Mouse (Mus musculus): Measurements from ENCODE around the gene Zfyve19. TPM values are rescaled to one million over a fixed set of nuclear protein-coding genes. Genes with fewer than 3 reads are reported as not detected.

Gene Zfyve19
- 26.1 and 27.9 TPM in 2 replicates for polyA plus RNA-seq (2015; fragmentation: Nextera tagmentation; extraction: Ambion mirVana)

DNA sequence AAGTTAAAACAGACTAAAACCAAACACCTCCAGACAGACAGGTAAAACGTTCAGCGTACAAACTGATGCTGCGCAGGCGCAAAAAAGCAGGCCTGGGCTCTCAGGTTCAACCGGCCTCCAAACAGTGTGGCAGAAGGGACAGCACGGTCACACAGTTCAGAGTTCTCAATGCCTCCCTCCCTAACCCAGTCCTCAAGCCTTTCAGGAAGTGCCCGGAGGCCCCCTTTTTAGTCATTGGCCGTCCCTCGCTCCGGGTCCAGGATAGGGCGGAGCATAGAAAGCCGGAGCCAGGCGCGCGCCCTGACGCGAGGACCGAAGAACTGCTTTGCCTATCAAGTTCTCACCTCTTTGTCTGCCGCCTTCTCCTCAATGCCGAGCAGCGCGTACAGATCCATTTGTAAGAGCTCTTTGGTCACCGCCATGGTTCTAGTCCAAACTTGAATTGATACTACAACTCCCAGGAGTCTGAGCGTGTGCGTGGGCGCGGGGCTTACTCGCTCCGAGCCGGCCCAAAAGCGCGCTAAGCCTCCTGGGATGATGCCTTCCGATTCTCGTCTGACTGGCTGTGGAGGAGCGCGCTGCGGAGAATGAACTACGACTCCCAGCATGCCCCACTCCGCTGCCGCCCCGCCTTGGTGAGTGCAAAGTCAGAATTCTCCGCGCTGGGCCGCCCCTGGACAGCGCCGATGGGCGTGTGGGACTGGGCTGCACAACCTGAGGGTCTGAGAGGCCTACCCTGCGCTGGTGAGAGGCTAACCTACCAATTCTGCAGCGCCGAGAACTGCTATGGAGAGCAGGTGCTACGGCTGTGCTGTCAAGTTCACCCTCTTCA, at the start of gene Zfyve19, which contains the start of gene Dnajc17:
Zfyve19 (plus strand) TSS at position 274 of the 832 bp plus-strand sequence.
Dnajc17 (minus strand) TSS at position 452 of the 832 bp plus-strand sequence.

DNA sequence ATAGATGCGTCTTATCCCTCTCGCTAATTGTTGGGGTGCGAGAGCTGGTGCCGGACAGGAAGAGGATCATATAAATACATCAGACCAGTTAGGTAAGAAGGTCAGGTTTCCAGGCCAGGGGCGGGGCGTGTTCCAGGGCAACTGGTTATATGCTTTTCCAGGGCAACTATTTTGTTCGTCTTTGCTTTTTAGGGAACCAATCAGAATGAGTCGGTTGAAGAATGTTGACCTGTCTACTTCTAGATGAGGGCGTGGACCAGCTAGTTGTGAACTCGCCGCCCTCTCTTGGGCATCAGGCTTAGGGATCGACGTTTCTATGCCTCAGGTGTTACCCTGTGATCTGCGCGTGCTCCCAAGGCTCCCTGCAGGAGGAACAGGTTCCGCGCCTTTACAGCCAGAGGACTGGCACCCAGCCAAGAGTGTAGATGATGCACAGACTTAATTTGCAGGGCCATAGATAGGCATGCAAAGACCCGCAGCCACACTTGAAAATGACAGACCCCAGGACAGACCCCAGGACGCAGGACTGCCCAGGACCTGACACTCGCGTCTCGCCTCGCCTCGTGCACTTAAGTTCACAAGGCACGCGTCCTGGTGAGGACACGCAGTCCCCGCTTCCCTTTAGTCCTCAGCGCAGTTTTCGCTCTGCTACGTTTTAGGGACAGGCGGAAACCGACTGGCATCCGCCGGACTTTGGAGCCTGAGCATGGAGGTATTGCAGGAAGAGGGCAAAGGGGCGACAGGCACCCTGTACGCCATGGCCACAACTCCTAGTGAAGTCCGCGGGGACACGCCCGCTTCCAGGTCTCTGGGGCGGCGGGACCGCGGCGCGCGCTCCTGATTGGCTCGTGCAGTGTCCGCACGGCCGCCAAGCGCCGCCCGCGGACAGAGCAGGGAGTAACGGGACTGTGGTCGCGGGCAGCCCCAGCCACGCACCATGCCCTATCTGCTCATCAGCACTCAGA, 41.2 kb upstream of the Zfyve19 start, which contains the start of gene Gchfr:
Gchfr (plus strand) TSS at position 873 of the 965 bp plus-strand sequence.

DNA sequence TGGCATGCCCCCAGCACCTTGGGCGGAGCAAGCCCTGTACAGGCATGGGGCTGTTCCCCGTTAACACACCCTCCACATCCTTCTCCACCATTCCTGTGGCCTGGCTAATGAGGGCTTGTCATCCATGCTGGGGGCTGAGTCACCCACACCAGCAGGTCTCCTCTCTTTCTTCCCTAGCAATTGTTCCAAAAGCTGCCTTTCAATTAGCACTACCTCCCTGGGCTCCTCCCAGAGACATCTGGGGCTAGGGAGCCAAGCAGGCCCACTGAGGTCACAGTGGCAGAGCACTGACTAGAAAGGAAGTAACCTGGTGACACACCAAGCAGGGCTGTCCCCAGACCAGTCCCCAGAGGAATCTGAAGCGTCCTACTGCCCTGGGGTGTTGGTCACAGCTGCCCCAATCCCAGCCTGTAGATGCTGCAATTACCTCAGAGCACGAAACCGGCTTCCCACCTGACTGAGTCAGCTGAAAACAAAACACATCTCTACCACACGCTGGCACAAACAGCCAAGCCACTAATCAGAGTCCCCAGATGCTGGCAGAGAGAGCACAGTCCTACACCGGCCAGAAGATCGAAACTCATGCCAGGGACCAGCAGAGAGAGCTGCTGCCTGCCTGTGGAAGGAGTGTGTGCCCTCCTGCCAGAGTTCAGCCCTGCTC, 34.3 kb upstream of the Zfyve19 start, which contains the start of gene Gm14137:
Gm14137 (plus strand) TSS at position 519 of the 661 bp plus-strand sequence.

DNA sequence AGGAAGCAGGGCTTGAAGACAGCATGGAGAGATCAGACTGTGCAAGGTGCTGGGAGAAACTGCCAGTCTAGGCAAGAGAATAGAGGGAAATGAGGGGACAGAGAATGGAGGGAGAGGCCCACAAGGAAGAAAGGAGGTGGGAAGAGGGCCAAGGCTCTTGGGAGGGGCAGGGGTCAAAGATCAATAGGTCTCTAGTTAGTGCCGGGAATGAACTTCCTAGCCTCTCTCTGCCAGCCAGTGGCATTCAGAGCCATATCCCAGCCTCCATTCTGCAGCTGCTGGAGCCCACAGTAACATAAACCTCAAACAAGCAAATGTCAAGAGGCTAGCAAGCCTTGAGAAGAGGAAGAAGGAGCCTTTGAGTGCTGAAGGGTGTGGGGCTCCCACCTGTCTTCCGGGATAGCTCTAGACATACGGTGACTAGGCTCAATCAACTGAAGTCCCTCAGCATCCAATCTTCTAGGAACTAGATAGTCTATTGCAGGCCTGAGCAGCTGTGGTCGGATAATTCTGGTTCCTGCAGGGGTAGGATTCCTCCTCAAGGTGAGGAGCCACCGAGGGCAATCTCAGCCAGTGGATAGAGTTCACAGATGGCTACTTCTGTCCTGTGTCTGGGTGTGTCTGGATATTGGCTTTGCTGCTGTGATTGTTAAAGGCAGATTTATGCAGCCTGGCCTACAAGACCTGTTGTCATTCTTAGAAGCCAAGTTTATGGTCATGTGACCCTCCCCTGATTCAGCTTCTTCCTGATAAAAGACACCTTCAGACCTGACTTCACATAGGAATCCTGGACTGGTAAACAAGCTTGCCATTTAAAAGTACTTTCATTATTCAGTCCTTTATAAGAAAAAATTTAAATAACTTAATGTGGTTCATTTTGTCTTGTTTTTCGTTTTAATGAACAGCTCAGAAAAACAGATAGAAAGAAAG, 21.6 kb downstream of the Zfyve19 start, which contains the start of gene Ppp1r14d:
Ppp1r14d (minus strand) TSS at position 132 of the 930 bp plus-strand sequence.

DNA sequence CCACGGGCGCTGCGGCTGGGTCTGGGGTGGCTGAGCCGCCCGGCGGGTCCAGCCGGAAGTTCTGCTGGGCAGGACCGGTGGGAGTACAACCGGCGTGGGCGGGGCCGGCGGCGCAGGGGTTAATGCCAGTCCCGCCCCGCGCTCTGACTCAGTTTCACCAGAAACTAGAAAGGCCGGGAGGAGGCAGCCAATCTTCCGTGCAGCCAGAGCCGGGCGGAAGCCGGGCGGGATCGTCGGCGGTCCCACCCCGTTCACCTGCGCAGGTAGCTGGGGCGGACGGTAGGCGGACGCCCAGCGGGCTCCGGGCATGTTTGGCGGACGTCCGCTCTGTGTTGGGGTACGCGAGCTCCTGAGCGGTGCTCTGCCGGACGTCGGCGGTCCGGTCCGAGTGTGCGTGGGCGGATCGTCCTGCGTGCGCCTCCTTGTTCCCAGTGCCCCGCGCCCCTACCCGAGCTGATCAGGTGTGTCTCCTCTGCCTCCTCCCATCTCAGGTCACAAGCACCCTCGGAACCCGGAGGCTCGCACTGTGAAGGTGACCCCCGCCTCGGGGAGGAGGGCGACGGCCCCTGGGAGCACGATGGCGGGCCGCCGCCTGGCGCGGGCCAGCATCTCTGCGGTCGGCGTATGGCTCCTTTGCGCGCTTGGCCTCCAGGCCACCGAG, 28.9 kb downstream of the Zfyve19 start, which contains the start of gene Spint1:
Spint1 (plus strand) TSS at position 153 of the 661 bp plus-strand sequence.

Other genes starting within 250 kb of the Zfyve19 start
- 17.0 and 19.2 TPM in 2 replicates for gene Ccdc32, start 179.2 kb upstream of the Zfyve19 start, polyA plus RNA-seq (2015; fragmentation: Nextera tagmentation; extraction: Ambion mirVana)
- gene Rpusd2, start 173.8 kb upstream of the Zfyve19 start, polyA plus RNA-seq (2015; fragmentation: Nextera tagmentation; extraction: Ambion mirVana): 3.6 and 4.3 TPM in 2 replicates
- gene Knl1, start 161.5 kb upstream of the Zfyve19 start, polyA plus RNA-seq (2015; fragmentation: Nextera tagmentation; extraction: Ambion mirVana): 12.5 and 14.6 TPM in 2 replicates
- gene Rad51, start 95.8 kb upstream of the Zfyve19 start, polyA plus RNA-seq (2015; fragmentation: Nextera tagmentation; extraction: Ambion mirVana): 5.4 and 6.2 TPM in 2 replicates
- gene Rmdn3, start 51.6 kb upstream of the Zfyve19 start, polyA plus RNA-seq (2015; fragmentation: Nextera tagmentation; extraction: Ambion mirVana): 10.1 and 15.4 TPM in 2 replicates
- 2.1 and 3.2 TPM in 2 replicates for gene Gchfr, start 40.8 kb upstream of the Zfyve19 start, polyA plus RNA-seq (2015; fragmentation: Nextera tagmentation; extraction: Ambion mirVana)
- 0.13 and 0.45 TPM in 2 replicates for gene Gm14137, start 34.1 kb upstream of the Zfyve19 start, polyA plus RNA-seq (2015; fragmentation: Nextera tagmentation; extraction: Ambion mirVana)
- gene Dnajc17, start 178 bp downstream of the Zfyve19 start, polyA plus RNA-seq (2015; fragmentation: Nextera tagmentation; extraction: Ambion mirVana): 10.9 and 15.0 TPM in 2 replicates
- not detected in 2 replicates for gene Ppp1r14d, start 21.3 kb downstream of the Zfyve19 start, polyA plus RNA-seq (2015; fragmentation: Nextera tagmentation; extraction: Ambion mirVana)
- gene Spint1, start 28.7 kb downstream of the Zfyve19 start, polyA plus RNA-seq (2015; fragmentation: Nextera tagmentation; extraction: Ambion mirVana): 0.08 and 0.63 TPM in 2 replicates
- gene Rhov, start 62.7 kb downstream of the Zfyve19 start, polyA plus RNA-seq (2015; fragmentation: Nextera tagmentation; extraction: Ambion mirVana): 0.88 TPM in 1 of 2 replicates, not detected in the other
- 7.4 and 7.5 TPM in 2 replicates for gene Vps18, start 80.1 kb downstream of the Zfyve19 start, polyA plus RNA-seq (2015; fragmentation: Nextera tagmentation; extraction: Ambion mirVana)
- gene Dll4, start 117.2 kb downstream of the Zfyve19 start, polyA plus RNA-seq (2015; fragmentation: Nextera tagmentation; extraction: Ambion mirVana): 4.8 and 5.1 TPM in 2 replicates
- 0.12 and 1.0 TPM in 2 replicates for gene Chac1, start 142.6 kb downstream of the Zfyve19 start, polyA plus RNA-seq (2015; fragmentation: Nextera tagmentation; extraction: Ambion mirVana)